Mouse (Mus musculus): ENCODE results near the gene Ankrd13a. TPM values are rescaled to one million over a fixed set of nuclear protein-coding genes. Genes with fewer than 3 reads are reported as not detected.

Gene Ankrd13a
- polyA plus RNA-seq, 1 experiment from 2014 or later = 41.2 TPM

Small RNA genes within 50 kb of the gene (microRNA-seq; reads per million reads assigned to microRNA genes)
- gene Mir6240 = 3.1 reads per million, percentile 5 among the genes with 10 or more reads in this experiment

Other genes starting within 250 kb of the Ankrd13a start
- gene Fam222a, start 206.7 kb upstream of the Ankrd13a start, polyA plus RNA-seq (2014; fragmentation: Nextera tagmentation; extraction: Ambion mirVana) = 0.65 and 0.96 TPM in 2 replicates
- gene Trpv4, start 116.3 kb upstream of the Ankrd13a start, polyA plus RNA-seq (2014; fragmentation: Nextera tagmentation; extraction: Ambion mirVana) = 0.78 and 0.84 TPM in 2 replicates
- gene Gltp, start 83.7 kb upstream of the Ankrd13a start, polyA plus RNA-seq (2014; fragmentation: Nextera tagmentation; extraction: Ambion mirVana) = 39.1 and 40.6 TPM in 2 replicates
- 6.8 and 8.0 TPM in 2 replicates for gene Tchp, start 66.9 kb upstream of the Ankrd13a start, polyA plus RNA-seq (2014; fragmentation: Nextera tagmentation; extraction: Ambion mirVana)
- 32.6 TPM in 2 replicates for gene Git2, start 840 bp downstream of the Ankrd13a start, polyA plus RNA-seq (2014; fragmentation: Nextera tagmentation; extraction: Ambion mirVana)
- gene 1500011B03Rik, start 48.8 kb downstream of the Ankrd13a start, polyA plus RNA-seq (2014; fragmentation: Nextera tagmentation; extraction: Ambion mirVana) = 52.5 and 58.7 TPM in 2 replicates
- gene 4930519G04Rik, start 79.0 kb downstream of the Ankrd13a start, polyA plus RNA-seq (2014; fragmentation: Nextera tagmentation; extraction: Ambion mirVana) = not detected in 2 replicates
- gene Gm9936, start 84.0 kb downstream of the Ankrd13a start, polyA plus RNA-seq (2014; fragmentation: Nextera tagmentation; extraction: Ambion mirVana) = not detected in 2 replicates
- gene Oasl2, start 122.3 kb downstream of the Ankrd13a start, polyA plus RNA-seq (2014; fragmentation: Nextera tagmentation; extraction: Ambion mirVana) = 5.3 and 6.5 TPM in 2 replicates
- gene Oasl1, start 148.6 kb downstream of the Ankrd13a start, polyA plus RNA-seq (2014; fragmentation: Nextera tagmentation; extraction: Ambion mirVana) = 0.45 and 0.70 TPM in 2 replicates
- 38.5 and 38.8 TPM in 2 replicates for gene 2210016L21Rik, start 167.5 kb downstream of the Ankrd13a start, polyA plus RNA-seq (2014; fragmentation: Nextera tagmentation; extraction: Ambion mirVana)
- not detected in 2 replicates for gene Hnf1a, start 196.4 kb downstream of the Ankrd13a start, polyA plus RNA-seq (2014; fragmentation: Nextera tagmentation; extraction: Ambion mirVana)
- gene Sppl3, start 236.5 kb downstream of the Ankrd13a start, polyA plus RNA-seq (2014; fragmentation: Nextera tagmentation; extraction: Ambion mirVana) = 35.1 and 39.9 TPM in 2 replicates